Mouse (Mus musculus) midbrain, embryonic 14.5 days (tissue): Measurements from ENCODE around the gene Grin2a. TPM values are rescaled to one million over a fixed set of nuclear protein-coding genes. Genes with fewer than 3 reads are reported as not detected.

Experiments used
- ATAC-seq: fragments of 200-750 bp; cut with Nextera tagmentation; 2 replicates; pipeline ENCODE4 v1.8.0; 2017; ENCODE audit warnings: moderate number of reproducible peaks, moderate library complexity; ENCODE audit not compliant: low FRiP score, low TSS enrichment
- DNase-seq: peaks from one replicate; pipeline ENCODE4 v3.0.0-alpha.2; 2015
- H3K27ac ChIP-seq: fragments of 300-500 bp; sonication (generic); replicated peaks from 2 replicates; pipeline ENCODE4 v1.5.1; 2014; ENCODE audit warnings: mild to moderate bottlenecking, low read depth, low read length, moderate library complexity
- H3K27me3 ChIP-seq: fragments of 300-500 bp; sonication (generic); 2 replicates; pipeline ENCODE4 v1.6.1; 2014; ENCODE audit warnings: low read length, control low read depth, mixed read lengths; ENCODE audit not compliant: control insufficient read depth, insufficient read depth
- H3K36me3 ChIP-seq: fragments of 300-500 bp; sonication (generic); 2 replicates; pipeline ENCODE4 v1.6.1; 2014; ENCODE audit warnings: low read length, control low read depth; ENCODE audit not compliant: control insufficient read depth, insufficient read depth
- H3K4me1 ChIP-seq: fragments of 300-500 bp; sonication (generic); 2 replicates; pipeline ENCODE4 v1.6.1; 2014; ENCODE audit warnings: mild to moderate bottlenecking, antibody characterized with exemption, low read length, control low read depth; ENCODE audit not compliant: control insufficient read depth, insufficient read depth
- H3K4me2 ChIP-seq: fragments of 300-500 bp; sonication (generic); 2 replicates; pipeline ENCODE4 v1.6.1; 2014; ENCODE audit warnings: mild to moderate bottlenecking, low read length, moderate library complexity
- H3K4me3 ChIP-seq: fragments of 300-500 bp; sonication (generic); replicated peaks from 2 replicates; pipeline ENCODE4 v1.5.1; 2014; ENCODE audit warnings: low read depth, low read length
- H3K9ac ChIP-seq: fragments of 300-500 bp; sonication (generic); replicated peaks from 2 replicates; pipeline ENCODE4 v1.6.1; 2014; ENCODE audit warnings: mild to moderate bottlenecking, low read length, moderate library complexity
- H3K9me3 ChIP-seq: fragments of 300-500 bp; sonication (generic); 2 replicates; pipeline ENCODE4 v1.6.1; 2016; ENCODE audit warnings: low read length, control low read depth, mixed read lengths; ENCODE audit not compliant: control insufficient read depth
- WGBS: fragments of 180-500 bp; shearing (Covaris S2); extraction: QIAGEN DNeasy Blood & Tissue Kit; methylation state at CpG from one replicate; pipeline ENCODE4 v1.1.7; 2014; 5-methylcytosine and 5-hydroxymethylcytosine counted together
- polyA plus RNA-seq: library from polyadenylated mRNA; unstranded; fragments of >200 nt; fragmentation: Nextera tagmentation; extraction: Ambion mirVana; gene quantifications from 2 replicates; pipeline ENCODE4 v1.2.1, GENCODE M21; 2014

The Grin2a gene
- polyA plus RNA-seq, 1 experiment from 2014 or later: 2.4 TPM

- Histone ChIP-seq H3K4me3 (no peak overlapping the region), H3K4me2 (no peak overlapping the region), H3K36me3 (no peaks in the 10 kb centered on the region), H3K9me3 (no peaks in the 10 kb centered on the region), H3K27me3 (no peaks in the 10 kb centered on the region), H3K9ac (no peak overlapping the region), H3K4me1 (no peaks in the 10 kb centered on the region), H3K27ac (no peak overlapping the region)
- no peak for ATAC-seq
- DNase-seq: no peak
- WGBS: 86% methylated on average over 2 of the region's 2 CpGs
These were observed 387.9 kb downstream of the Grin2a start for GRCm38 (mm10) chr16:9607432-9607831.

DNA sequence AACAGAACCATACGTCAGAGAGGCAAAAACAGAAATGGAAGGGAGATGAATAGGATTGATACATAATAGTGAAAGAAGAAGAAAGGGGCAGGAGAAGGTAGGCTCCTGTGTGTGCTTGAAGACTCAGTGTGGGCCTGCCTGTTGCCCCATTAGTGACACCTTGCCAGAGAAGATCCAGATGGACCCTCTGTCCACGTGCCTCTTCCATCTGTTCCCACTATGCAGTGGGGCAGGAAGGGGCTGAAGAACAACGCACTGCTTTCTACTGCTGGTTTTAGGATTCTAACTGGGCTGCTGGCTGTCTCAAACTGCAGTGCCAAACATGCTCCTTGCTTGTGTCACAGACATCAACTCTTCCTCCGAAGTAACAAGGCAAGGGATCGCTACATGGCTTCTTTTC is 391.4 kb downstream of the Grin2a start:
- Histone ChIP-seq H3K36me3 (no peaks in the 10 kb centered on the region), H3K27me3 (no peaks in the 10 kb centered on the region), H3K9me3 (no peaks in the 10 kb centered on the region), H3K27ac (no peak overlapping the region), H3K4me1 (no peaks in the 10 kb centered on the region), H3K4me3 (no peak overlapping the region), H3K4me2 (no peak overlapping the region), H3K9ac (no peak overlapping the region)
- no peak for ATAC-seq
- 97% methylated on average over 5 of the region's 5 CpGs for WGBS
- no peak for DNase-seq

DNA sequence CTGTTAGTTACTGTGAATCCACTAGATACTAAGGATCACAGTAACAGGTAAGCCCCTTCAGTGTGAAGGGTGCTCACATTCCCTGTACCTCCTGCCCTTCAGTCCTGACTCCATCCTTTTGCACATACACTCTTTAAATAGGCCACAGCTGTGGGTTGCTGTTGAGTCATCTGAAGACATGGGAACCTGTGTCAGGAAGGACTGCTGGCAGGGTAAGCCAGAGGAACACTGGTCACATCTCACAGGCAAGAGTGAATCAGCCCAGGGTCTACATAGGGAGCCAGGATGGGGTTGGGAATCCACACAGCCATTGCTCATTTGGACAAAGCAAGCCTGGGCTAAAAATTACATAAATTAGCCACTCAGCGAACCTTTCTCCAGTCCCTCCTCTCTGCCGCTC is 392.8 kb downstream of the Grin2a start:
- DNase-seq (no peak), ATAC-seq (no peak)
- no peaks in the 10 kb centered on the region for H3K4me1 ChIP-seq
- H3K36me3 ChIP-seq: no peaks in the 10 kb centered on the region
- H3K4me3 ChIP-seq: no peak overlapping the region
- WGBS: 90% methylated on average over 2 of the region's 2 CpGs
- H3K9ac ChIP-seq: no peak overlapping the region
- H3K9me3 ChIP-seq: no peaks in the 10 kb centered on the region
- no peaks in the 10 kb centered on the region for H3K27me3 ChIP-seq
- H3K4me2 ChIP-seq: no peak overlapping the region
- H3K27ac ChIP-seq: no peak overlapping the region

- 92% methylated on average over 2 of the region's 2 CpGs for WGBS
- H3K9me3 ChIP-seq: no peaks in the 10 kb centered on the region
- no peaks in the 10 kb centered on the region for H3K36me3 ChIP-seq
- no peak overlapping the region for H3K4me2 ChIP-seq
- DNase-seq: no peak
- no peaks in the 10 kb centered on the region for H3K27me3 ChIP-seq
- ATAC-seq: no peak
- no peak overlapping the region for H3K4me3 ChIP-seq
- no peak overlapping the region for H3K9ac ChIP-seq
- no peak overlapping the region for H3K27ac ChIP-seq
- no peaks in the 10 kb centered on the region for H3K4me1 ChIP-seq
These were observed 406.2 kb downstream of the Grin2a start for GRCm38 (mm10) chr16:9589176-9589575.

- H3K9ac ChIP-seq: no peak overlapping the region
- no peaks in the 10 kb centered on the region for H3K9me3 ChIP-seq
- ATAC-seq (no peak), DNase-seq (no peak)
- H3K4me2 ChIP-seq: no peak overlapping the region
- no peaks in the 10 kb centered on the region for H3K4me1 ChIP-seq
- no peaks in the 10 kb centered on the region for H3K27me3 ChIP-seq
- H3K27ac ChIP-seq: no peak overlapping the region
- no peaks in the 10 kb centered on the region for H3K36me3 ChIP-seq
- no peak overlapping the region for H3K4me3 ChIP-seq
- 84% methylated on average over 3 of the region's 3 CpGs for WGBS
These were observed 406.9 kb downstream of the Grin2a start for GRCm38 (mm10) chr16:9588431-9588830.

- Histone ChIP-seq H3K4me1 (no peaks in the 10 kb centered on the region), H3K27ac (no peak overlapping the region), H3K9me3 (no peaks in the 10 kb centered on the region), H3K36me3 (no peaks in the 10 kb centered on the region), H3K9ac (no peak overlapping the region), H3K4me2 (no peak overlapping the region), H3K4me3 (no peak overlapping the region), H3K27me3 (no peaks in the 10 kb centered on the region)
- no peak for DNase-seq
- ATAC-seq: no peak
- WGBS: 87% methylated on average over 2 of the region's 2 CpGs
These were observed 411.4 kb downstream of the Grin2a start for GRCm38 (mm10) chr16:9583981-9584380.

DNA sequence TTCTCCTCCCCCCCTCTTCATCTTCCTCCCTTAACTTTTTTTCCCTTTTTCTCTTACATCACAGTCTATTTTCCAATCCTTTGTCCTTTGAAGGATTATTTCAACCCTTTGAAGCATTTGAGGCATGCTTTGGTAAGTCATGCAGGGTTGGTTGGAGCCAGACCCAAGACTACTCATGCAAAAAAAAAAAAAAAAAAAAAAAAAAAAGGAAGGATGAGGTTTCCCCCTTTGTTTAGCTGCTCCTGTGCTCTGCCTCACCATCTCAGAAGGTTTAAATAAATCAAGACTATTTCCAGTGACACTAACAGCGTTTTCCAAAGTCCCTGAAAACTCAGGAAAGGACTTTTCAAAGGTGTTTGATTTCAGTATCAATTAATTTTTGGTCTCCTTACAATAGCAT is 423.6 kb downstream of the Grin2a start:
- ATAC-seq: no peak
- H3K27me3 ChIP-seq: no peaks in the 10 kb centered on the region
- DNase-seq: no peak
- no peaks in the 10 kb centered on the region for H3K36me3 ChIP-seq
- H3K9ac ChIP-seq: no peak overlapping the region
- H3K4me2 ChIP-seq: no peak overlapping the region
- WGBS: 16% methylated on average over 1 of the region's 1 CpGs
- H3K4me3 ChIP-seq: no peak overlapping the region
- no peaks in the 10 kb centered on the region for H3K4me1 ChIP-seq
- H3K9me3 ChIP-seq: no peaks in the 10 kb centered on the region
- H3K27ac ChIP-seq: no peak overlapping the region

DNA sequence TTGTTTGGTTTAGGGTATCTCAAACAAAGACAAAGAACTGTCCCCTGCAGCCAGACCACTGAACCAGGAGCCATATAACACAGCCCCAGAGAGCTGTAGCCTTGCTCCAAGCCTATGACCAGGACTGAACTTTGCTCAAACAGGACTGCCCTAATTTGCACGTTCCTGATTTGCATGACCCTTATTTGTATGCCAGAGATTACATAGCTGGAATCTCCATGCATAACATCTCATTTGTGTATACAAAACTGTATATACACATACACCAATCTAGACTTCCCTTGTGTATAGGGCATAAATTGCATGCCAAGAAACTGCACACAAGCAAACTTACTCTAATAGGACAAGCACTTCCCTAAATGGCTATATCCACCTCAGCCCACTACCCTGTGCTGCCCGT is 428.1 kb downstream of the Grin2a start:
- H3K27me3 ChIP-seq: no peaks in the 10 kb centered on the region
- WGBS: 58% methylated on average over 2 of the region's 2 CpGs
- H3K36me3 ChIP-seq: no peaks in the 10 kb centered on the region
- no peak overlapping the region for H3K4me3 ChIP-seq
- ATAC-seq (no peak), DNase-seq (no peak)
- no peak overlapping the region for H3K27ac ChIP-seq
- no peaks in the 10 kb centered on the region for H3K4me1 ChIP-seq
- H3K4me2 ChIP-seq: no peak overlapping the region
- no peak overlapping the region for H3K9ac ChIP-seq
- H3K9me3 ChIP-seq: no peaks in the 10 kb centered on the region

- Histone ChIP-seq H3K27me3 (no peaks in the 10 kb centered on the region), H3K27ac (no peak overlapping the region), H3K9me3 (no peaks in the 10 kb centered on the region), H3K4me3 (no peak overlapping the region), H3K9ac (no peak overlapping the region), H3K4me2 (no peak overlapping the region), H3K4me1 (0 out of 2 replicates have a peak, but pooled peaks cover 4% of the 10 kb centered on the region), H3K36me3 (no peaks in the 10 kb centered on the region)
- WGBS: 5% methylated on average over 1 of the region's 1 CpGs
- ATAC-seq (no peak), DNase-seq (peak; percentile 66)
These were observed 433.5 kb downstream of the Grin2a start for GRCm38 (mm10) chr16:9561816-9562215.
